8 mouse cellular contexts compared by ENCODE assay signal in the genomic region with DNA sequence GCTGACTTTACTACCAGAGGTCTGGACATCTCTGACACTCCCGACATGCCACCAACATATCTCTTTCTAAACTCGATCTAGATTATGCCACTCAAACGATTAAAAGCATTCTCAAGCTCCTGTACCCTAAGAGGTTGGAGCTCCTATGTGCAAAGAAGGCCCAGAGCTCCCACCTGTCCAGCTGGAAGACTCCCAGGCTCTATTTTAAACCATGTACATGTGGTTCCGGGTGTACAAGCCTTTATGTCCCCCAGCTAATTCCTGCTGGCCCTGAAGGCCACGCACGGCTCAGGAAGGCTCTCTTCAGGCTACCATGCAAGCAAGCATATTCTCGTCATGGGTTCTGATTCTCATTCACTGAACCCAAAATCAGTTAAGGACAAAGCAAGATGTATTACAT. TPM values are rescaled to one million over a fixed set of nuclear protein-coding genes. Genes with fewer than 3 reads are reported as not detected.
DNase-seq lines count a peak whose midpoint lies in the region; ATAC-seq lines count a peak whose summit lies in the region.

No protein-coding gene starts in this region.

- H3K4me2 ChIP-seq in embryonic facial prominence, embryonic 12.5 days (replicated peaks) = peak overlapping the region; percentile 74
- peak overlapping the region; percentile 75 for H3K4me2 ChIP-seq in hindbrain, embryonic 12.5 days (replicated peaks)
- H3K4me2 ChIP-seq in midbrain, embryonic 14.5 days (ENCODE audit: low read length) = peak overlapping the region; percentile 76

- no peaks in the 10 kb centered on the region for H3K36me3 ChIP-seq in embryonic facial prominence, embryonic 12.5 days
- no peaks in the 10 kb centered on the region for H3K36me3 ChIP-seq in hindbrain, embryonic 12.5 days
- H3K36me3 ChIP-seq in midbrain, embryonic 14.5 days (ENCODE audit: control insufficient read depth, insufficient read depth, low read length) = no peaks in the 10 kb centered on the region

- H3K27me3 ChIP-seq in embryonic facial prominence, embryonic 12.5 days = no peaks in the 10 kb centered on the region
- no peaks in the 10 kb centered on the region for H3K27me3 ChIP-seq in hindbrain, embryonic 12.5 days
- no peaks in the 10 kb centered on the region for H3K27me3 ChIP-seq in midbrain, embryonic 14.5 days (ENCODE audit: control insufficient read depth, insufficient read depth, low read length)

- ATAC-seq in embryonic facial prominence, embryonic 12.5 days (ENCODE audit: insufficient number of reproducible peaks, insufficient read depth, low FRiP score, low TSS enrichment) = no peak
- no peak for ATAC-seq in hindbrain, embryonic 12.5 days (ENCODE audit: low FRiP score)
- no peak for ATAC-seq in midbrain, embryonic 14.5 days (ENCODE audit: low FRiP score, low TSS enrichment)

- peak; percentile 32 to 33 for DNase-seq in heart, adult 9 months (ENCODE audit: low spot score in 2 of 2)
- no peak for DNase-seq in heart, postnatal 36 days
- DNase-seq in midbrain, embryonic 14.5 days = no peak
- no peak for DNase-seq in c-Kit-positive CD71-positive TER-119-positive erythroid progenitor cells, embryonic 14.5 days (ENCODE audit: low spot score)
- DNase-seq in kidney, adult 18-20 months = no peak
- no peak for DNase-seq in embryo, embryonic 9.5 days (ENCODE audit: extremely low spot score)

- H3K9me3 ChIP-seq in embryonic facial prominence, embryonic 12.5 days = no peaks in the 10 kb centered on the region
- no peaks in the 10 kb centered on the region for H3K9me3 ChIP-seq in hindbrain, embryonic 12.5 days (replicated peaks)
- no peaks in the 10 kb centered on the region for H3K9me3 ChIP-seq in midbrain, embryonic 14.5 days (ENCODE audit: control insufficient read depth, low read length)

- intact Hi-C loops in heart, postnatal 36 days (cut with DNase I) = loop anchor here (5.0 kb wide), 2 partner anchors 40 to 60 kb away; no protein-coding TSS in a partner anchor

- H3K4me1 ChIP-seq in embryonic facial prominence, embryonic 12.5 days = peaks cover 13% of the 10 kb centered on the region
- H3K4me1 ChIP-seq in hindbrain, embryonic 12.5 days = peaks cover 21% of the 10 kb centered on the region
- peaks cover 17% of the 10 kb centered on the region for H3K4me1 ChIP-seq in midbrain, embryonic 14.5 days (ENCODE audit: control insufficient read depth, insufficient read depth, low read length)

- 76% methylated on average over 7 of the region's 7 CpGs for WGBS in embryonic facial prominence, embryonic 12.5 days
- WGBS in hindbrain, embryonic 12.5 days = 81% methylated on average over 7 of the region's 7 CpGs
- 80% methylated on average over 7 of the region's 7 CpGs for WGBS in midbrain, embryonic 14.5 days

- no peak overlapping the region for H3K9ac ChIP-seq in embryonic facial prominence, embryonic 12.5 days
- peak overlapping the region; percentile 91; the same call in 1 of the 2 replicates for H3K9ac ChIP-seq in hindbrain, embryonic 12.5 days
- H3K9ac ChIP-seq in midbrain, embryonic 14.5 days (replicated peaks; ENCODE audit: low read length) = no peak overlapping the region; the same call in 1 of the 2 replicates

- no peak overlapping the region for H3K27ac ChIP-seq in embryonic facial prominence, embryonic 12.5 days
- no peak overlapping the region for H3K27ac ChIP-seq in hindbrain, embryonic 12.5 days
- H3K27ac ChIP-seq in midbrain, embryonic 14.5 days (replicated peaks; ENCODE audit: low read depth, low read length) = no peak overlapping the region

- H3K4me3 ChIP-seq in embryonic facial prominence, embryonic 12.5 days = no peak overlapping the region
- no peak overlapping the region for H3K4me3 ChIP-seq in hindbrain, embryonic 12.5 days
- peak overlapping the region; percentile 98; the same call in 1 of the 2 replicates for H3K4me3 ChIP-seq in midbrain, embryonic 14.5 days (replicated peaks; ENCODE audit: low read depth, low read length)

RNA-seq across cellular contexts. Expression of a gene that starts 1.9 kb away (rescaled TPM):
- total RNA-seq in heart, postnatal 36 days (2021) = 100 to 1,000 TPM; 320 to 353 TPM
- 52.4 and 53.7 TPM in 2 replicates for polyA plus RNA-seq in embryonic facial prominence, embryonic 12.5 days (2016; fragmentation: Nextera tagmentation; extraction: Ambion mirVana)
- 74.7 and 80.4 TPM in 2 replicates for polyA plus RNA-seq in hindbrain, embryonic 12.5 days (2016; fragmentation: Nextera tagmentation; extraction: Ambion mirVana)
- 49.3 and 64.2 TPM in 2 replicates for polyA plus RNA-seq in midbrain, embryonic 14.5 days (2014; fragmentation: Nextera tagmentation; extraction: Ambion mirVana)

RNA-seq across cellular contexts. Expression of a gene that starts 28.4 kb away (rescaled TPM):
- total RNA-seq in heart, postnatal 36 days (2021) = 10 to 100 TPM; 21.3 to 21.5 TPM
- polyA plus RNA-seq in embryonic facial prominence, embryonic 12.5 days (2016; fragmentation: Nextera tagmentation; extraction: Ambion mirVana) = 53.0 and 54.9 TPM in 2 replicates
- polyA plus RNA-seq in hindbrain, embryonic 12.5 days (2016; fragmentation: Nextera tagmentation; extraction: Ambion mirVana) = 79.1 and 81.7 TPM in 2 replicates
- 138 and 157 TPM in 2 replicates for polyA plus RNA-seq in midbrain, embryonic 14.5 days (2014; fragmentation: Nextera tagmentation; extraction: Ambion mirVana)

RNA-seq across cellular contexts. Expression of a gene that starts 34.8 kb away (rescaled TPM):
- 1 to 10 TPM; 4.0 to 5.2 TPM for total RNA-seq in heart, postnatal 36 days (2021)
- 17.4 and 17.5 TPM in 2 replicates for polyA plus RNA-seq in embryonic facial prominence, embryonic 12.5 days (2016; fragmentation: Nextera tagmentation; extraction: Ambion mirVana)
- polyA plus RNA-seq in hindbrain, embryonic 12.5 days (2016; fragmentation: Nextera tagmentation; extraction: Ambion mirVana) = 22.1 and 25.9 TPM in 2 replicates
- polyA plus RNA-seq in midbrain, embryonic 14.5 days (2014; fragmentation: Nextera tagmentation; extraction: Ambion mirVana) = 23.2 and 23.5 TPM in 2 replicates

RNA-seq across cellular contexts. Expression of a gene that starts 44.1 kb away (rescaled TPM):
- total RNA-seq in heart, postnatal 36 days (2021) = 100 to 1,000 TPM; 237 to 241 TPM
- polyA plus RNA-seq in embryonic facial prominence, embryonic 12.5 days (2016; fragmentation: Nextera tagmentation; extraction: Ambion mirVana) = 380 and 391 TPM in 2 replicates
- polyA plus RNA-seq in hindbrain, embryonic 12.5 days (2016; fragmentation: Nextera tagmentation; extraction: Ambion mirVana) = 332 and 340 TPM in 2 replicates
- 217 and 224 TPM in 2 replicates for polyA plus RNA-seq in midbrain, embryonic 14.5 days (2014; fragmentation: Nextera tagmentation; extraction: Ambion mirVana)

RNA-seq across cellular contexts. Expression of a gene that starts 44.1 kb away (rescaled TPM):
- 10 to 100 TPM; 59.3 to 62.3 TPM for total RNA-seq in heart, postnatal 36 days (2021)
- 28.1 and 28.7 TPM in 2 replicates for polyA plus RNA-seq in embryonic facial prominence, embryonic 12.5 days (2016; fragmentation: Nextera tagmentation; extraction: Ambion mirVana)
- polyA plus RNA-seq in hindbrain, embryonic 12.5 days (2016; fragmentation: Nextera tagmentation; extraction: Ambion mirVana) = 43.0 and 44.2 TPM in 2 replicates
- polyA plus RNA-seq in midbrain, embryonic 14.5 days (2014; fragmentation: Nextera tagmentation; extraction: Ambion mirVana) = 52.3 and 56.3 TPM in 2 replicates

Comparison
In these comparisons a context has a peak if more than half of its experiments do, and no peak if none do; other contexts are left out.
1. DNase-seq: peak in heart, adult 9 months (2 of 2); none in heart, postnatal 36 days (0 of 2), midbrain, embryonic 14.5 days (single experiment), c-Kit-positive CD71-positive TER-119-positive erythroid progenitor cells, embryonic 14.5 days (single experiment), kidney, adult 18-20 months (single experiment) and embryo, embryonic 9.5 days (single experiment).
2. Peak in every context shown above with its lines, with median percentiles within 50 percentile points of each other: H3K4me2 ChIP-seq.